Mouse (Mus musculus) cerebellum, adult 11-12 months (tissue): Measurements from ENCODE around the gene Ceacam16.

Experiments used
- DNase-seq: peaks from one replicate; pipeline ENCODE4 v3.0.0; 2022

Gene Ceacam16

DNA sequence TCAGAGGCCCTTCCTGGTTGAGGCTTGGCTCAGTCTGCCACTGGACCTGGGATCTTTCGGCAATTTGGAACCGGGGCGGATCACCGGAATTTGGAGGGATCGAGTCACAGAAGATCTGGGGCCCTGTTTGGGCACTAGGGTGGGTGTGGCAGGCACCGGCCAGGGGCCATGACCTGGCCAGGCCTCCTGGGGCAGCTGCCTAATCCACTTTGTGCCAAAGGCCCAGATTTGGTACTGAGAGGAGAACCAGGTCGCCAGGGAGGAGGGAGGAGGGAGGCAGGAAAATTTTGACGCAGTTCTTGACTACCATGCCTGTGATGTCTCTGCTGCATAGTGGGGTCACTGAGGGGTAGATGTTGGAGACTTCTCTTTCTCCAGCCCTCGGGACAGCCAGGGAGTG lies at the start of gene Ceacam16:
Ceacam16 (minus strand) TSS at position 101 of the 400 bp plus-strand sequence.
- DNase-seq: no peak

GRCm38 (mm10) chr7:19910421-19911291 lies 49.6 kb upstream of the Ceacam16 start:
- peak; percentile 52 for DNase-seq

DNA sequence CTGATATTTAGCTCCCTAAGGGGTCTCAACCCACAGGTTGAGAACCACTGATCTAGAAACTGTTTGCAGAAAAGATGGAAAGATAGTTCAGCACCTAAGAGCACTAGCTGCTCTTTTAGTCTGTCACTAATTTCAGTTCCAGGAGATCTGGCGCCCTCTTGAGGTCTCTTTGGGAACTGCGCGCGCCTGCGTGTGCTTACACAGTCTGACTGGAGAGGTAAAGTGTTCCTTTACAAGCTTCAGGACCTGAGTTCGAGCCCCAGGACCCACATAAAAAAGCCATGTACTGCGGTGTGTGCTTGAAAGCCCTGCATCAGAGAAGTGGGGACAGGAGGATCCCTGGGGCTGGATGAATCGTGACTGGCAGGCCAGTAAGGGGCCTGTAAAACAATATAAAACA lies 28.8 kb upstream of the Ceacam16 start:
- DNase-seq: no peak

- DNase-seq: no peak
These were observed 26.8 kb upstream of the Ceacam16 start, which contains the start of gene Ceacam19 for GRCm38 (mm10) chr7:19887849-19888248. Gene Ceacam19, minus strand, starts transcription at chr7:19887965.

GRCm38 (mm10) chr7:19880754-19881153 lies 19.7 kb upstream of the Ceacam16 start:
- DNase-seq: no peak

- DNase-seq: no peak
These were observed 15.8 kb upstream of the Ceacam16 start for GRCm38 (mm10) chr7:19876781-19877425.

- DNase-seq: no peak
These were observed 15.0 kb upstream of the Ceacam16 start for GRCm38 (mm10) chr7:19875948-19876682.

DNA sequence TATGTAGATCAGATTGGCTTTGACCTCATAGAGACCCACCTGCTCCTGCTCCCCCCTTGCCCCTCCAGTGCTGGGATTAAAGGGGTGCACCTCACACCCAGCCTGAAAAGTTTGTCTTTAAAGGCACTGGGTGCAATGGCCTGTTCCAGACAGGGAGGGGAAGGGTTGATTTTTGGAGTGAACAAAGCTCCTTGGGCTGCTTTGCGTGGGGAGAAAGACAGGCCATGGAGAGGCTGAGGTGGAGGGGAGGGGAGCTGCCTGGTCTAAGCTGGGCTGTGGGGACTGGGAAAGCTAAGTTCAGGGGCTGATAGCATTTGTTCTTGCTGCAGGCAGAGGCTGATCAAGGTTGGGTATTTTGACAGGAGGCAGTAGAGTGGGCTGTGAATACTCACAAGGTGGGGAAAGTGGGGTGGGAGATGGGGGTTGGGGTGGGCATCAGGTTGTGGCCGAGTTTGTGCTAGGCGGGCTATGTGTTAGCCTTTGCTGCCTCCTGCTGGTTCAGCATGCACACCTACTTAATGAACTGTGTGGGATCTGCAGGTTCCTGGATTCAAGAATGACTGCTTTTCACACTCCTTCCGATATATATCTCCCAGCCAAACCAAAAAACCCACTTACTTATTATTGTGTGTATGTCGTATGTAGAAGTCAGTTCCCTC lies 11.0 kb upstream of the Ceacam16 start:
- DNase-seq: no peak

GRCm38 (mm10) chr7:19871137-19871621 lies 10.1 kb upstream of the Ceacam16 start:
- no peak for DNase-seq

- no peak for DNase-seq
These were observed 6.8 kb upstream of the Ceacam16 start for GRCm38 (mm10) chr7:19867751-19868399.

DNA sequence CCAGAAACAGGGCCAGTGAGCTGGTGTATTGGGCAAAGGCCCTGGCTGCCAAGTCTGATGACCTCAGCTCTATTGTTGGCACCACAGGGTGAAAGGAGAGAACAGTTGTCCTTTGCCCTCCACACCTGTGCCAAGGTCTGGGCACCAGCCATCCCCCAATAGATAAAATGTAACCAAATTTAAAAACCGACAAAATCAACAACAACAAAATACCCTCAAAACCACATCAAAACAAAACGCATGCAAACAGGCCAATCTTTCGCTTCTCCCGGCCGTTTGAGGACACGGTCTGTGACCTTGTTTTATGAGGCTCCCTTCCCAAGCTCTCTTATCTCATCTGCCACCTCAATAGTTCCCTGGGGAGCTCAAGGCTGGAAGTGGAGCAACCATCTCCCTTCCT lies 5.4 kb upstream of the Ceacam16 start:
- DNase-seq: no peak

GRCm38 (mm10) chr7:19865246-19866036 lies 4.3 kb upstream of the Ceacam16 start:
- no peak for DNase-seq

DNA sequence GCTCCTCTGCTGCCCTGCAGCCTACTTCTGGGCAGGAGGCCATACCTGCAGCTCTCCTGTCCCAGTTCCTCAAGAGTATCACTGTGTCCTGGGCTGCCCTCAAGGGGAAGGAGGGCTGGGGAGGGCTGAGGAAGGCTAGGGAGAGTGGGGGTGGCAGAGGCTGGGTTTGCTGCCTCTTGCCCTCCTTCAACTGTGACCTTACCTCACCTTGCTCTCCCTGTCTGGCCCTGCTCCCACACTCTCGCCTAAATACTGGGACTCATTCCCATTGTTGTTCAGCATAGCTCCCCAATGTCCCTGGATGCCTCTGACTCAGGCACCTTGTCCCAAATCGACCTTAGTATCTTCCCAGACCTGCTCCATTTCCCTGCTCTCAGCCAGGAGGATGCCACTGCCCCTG lies 3.1 kb upstream of the Ceacam16 start:
- DNase-seq: peak; percentile 10

DNA sequence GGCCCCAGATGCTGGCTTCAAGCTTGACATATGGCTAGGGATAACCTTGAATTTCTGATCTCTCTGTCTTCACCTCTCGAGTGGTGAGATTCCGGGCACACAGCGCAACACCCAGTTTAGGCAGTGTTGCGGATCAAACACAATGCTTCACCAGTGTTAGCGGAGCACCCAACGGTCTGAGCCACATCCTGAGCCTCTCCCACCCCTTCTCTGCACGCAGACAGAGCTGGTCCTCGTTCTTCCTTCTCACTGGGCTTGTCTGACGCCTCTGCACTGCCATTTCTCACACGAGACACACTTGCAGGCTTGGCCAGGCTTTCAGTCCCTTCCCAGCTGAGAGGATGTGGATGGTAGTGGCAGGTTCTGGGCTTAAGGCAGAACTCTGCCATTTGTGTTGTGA lies 1.4 kb downstream of the Ceacam16 start:
- DNase-seq: no peak

GRCm38 (mm10) chr7:19856283-19856682 lies 4.8 kb downstream of the Ceacam16 start:
- DNase-seq: no peak

GRCm38 (mm10) chr7:19855663-19856062 lies 5.4 kb downstream of the Ceacam16 start:
- DNase-seq: no peak

GRCm38 (mm10) chr7:19853526-19853925 lies 7.6 kb downstream of the Ceacam16 start:
- no peak for DNase-seq

- no peak for DNase-seq
These were observed 9.1 kb downstream of the Ceacam16 start, which contains the start of gene Gm19345 for GRCm38 (mm10) chr7:19851858-19852570. Gene Gm19345, plus strand, starts transcription at chr7:19852003.

- no peak for DNase-seq
These were observed 16.5 kb downstream of the Ceacam16 start for GRCm38 (mm10) chr7:19844521-19845171.

DNA sequence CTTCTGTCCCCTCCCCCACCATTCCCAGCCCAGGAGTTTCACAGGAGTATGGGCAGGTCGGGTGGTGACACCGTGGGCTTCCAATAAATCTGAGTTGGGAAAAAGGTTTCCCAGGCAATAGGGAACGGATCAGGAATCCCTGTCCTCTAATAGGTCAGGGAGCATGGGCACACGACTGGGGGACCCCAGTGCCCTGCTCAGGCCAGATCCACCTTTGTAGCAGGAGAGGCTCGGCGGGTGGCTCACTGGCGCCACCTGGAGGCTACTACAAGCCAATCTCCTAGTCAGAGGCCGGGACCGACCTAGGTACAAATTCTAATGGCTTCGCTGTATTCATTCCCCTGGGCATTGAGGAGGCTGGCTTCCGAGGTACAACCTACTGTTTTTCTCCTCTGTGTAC lies 17.5 kb downstream of the Ceacam16 start:
- DNase-seq: peak; percentile 14
